9 mouse cellular contexts compared by ENCODE assay signal in genomic region chr4:34560971-34561370, GRCm38 (mm10). TPM values are rescaled to one million over a fixed set of nuclear protein-coding genes. Genes with fewer than 3 reads are reported as not detected.
DNase-seq lines count a peak whose midpoint lies in the region; ATAC-seq lines count a peak whose summit lies in the region.
"Had no signal": no experiment of that assay in that cellular context is flagged by ENCODE, and none has a peak within 500 bp of the region (broad histone marks: within the 10 kb centered on the region; RNA-seq: fewer than 3 reads in every experiment).

No protein-coding gene starts in this region.

- DNase-seq in T-cell, adult 2 months (ENCODE audit: low spot score) = peak; percentile 68
- DNase-seq in lung, postnatal 14 days = peak; percentile 25
- DNase-seq in thymus, adult 18-20 months = peak; percentile 37 to 44
- no peak for DNase-seq in urinary bladder, postnatal 10 days (ENCODE audit: low spot score)
- no peak for DNase-seq in testis, postnatal 14 days (ENCODE audit: low spot score)

- H3K9me3 ChIP-seq in intestine, embryonic 15.5 days = no peaks in the 10 kb centered on the region
- no peaks in the 10 kb centered on the region for H3K9me3 ChIP-seq in intestine, embryonic 16.5 days (ENCODE audit: control insufficient read depth, low read length)

- H3K27ac ChIP-seq in intestine, embryonic 15.5 days = no peak overlapping the region
- H3K27ac ChIP-seq in intestine, embryonic 16.5 days (ENCODE audit: low read length) = no peak overlapping the region

- H3K27me3 ChIP-seq in intestine, embryonic 15.5 days (replicated peaks) = no peaks in the 10 kb centered on the region
- H3K27me3 ChIP-seq in intestine, embryonic 16.5 days (replicated peaks; ENCODE audit: control insufficient read depth, insufficient read depth, low read length) = no peaks in the 10 kb centered on the region

- ATAC-seq in intestine, embryonic 15.5 days = 0 out of 2 replicates have a peak, but pooled peaks have one; percentile 56
- ATAC-seq in intestine, embryonic 16.5 days = no peak
- peak; percentile 58 to 62; a peak in 2 of 4 replicates for ATAC-seq in hematopoietic stem cell, adult 5-6 weeks (replicated peaks in 1 of 2; ENCODE audit: insufficient read depth in 1 of 2, low FRiP score in 2 of 2, low TSS enrichment in 1 of 2, low read depth in 1 of 2, poor library complexity in 2 of 2, severe bottlenecking in 2 of 2)

- no peaks in the 10 kb centered on the region for H3K4me1 ChIP-seq in intestine, embryonic 15.5 days (replicated peaks)
- 0 out of 2 replicates have a peak, but pooled peaks cover 2% of the 10 kb centered on the region for H3K4me1 ChIP-seq in intestine, embryonic 16.5 days (ENCODE audit: control insufficient read depth, insufficient read depth, low read length)

- H3K36me3 ChIP-seq in intestine, embryonic 15.5 days = no peaks in the 10 kb centered on the region
- no peaks in the 10 kb centered on the region for H3K36me3 ChIP-seq in intestine, embryonic 16.5 days (ENCODE audit: control insufficient read depth, insufficient read depth, low read length)

- no peak overlapping the region for H3K4me3 ChIP-seq in intestine, embryonic 15.5 days (replicated peaks)
- H3K4me3 ChIP-seq in intestine, embryonic 16.5 days (ENCODE audit: low read length) = no peak overlapping the region
- H3K4me3 ChIP-seq: erythroblast, embryonic 14.5 days had no signal

- no peak overlapping the region for H3K9ac ChIP-seq in intestine, embryonic 15.5 days
- no peak overlapping the region for H3K9ac ChIP-seq in intestine, embryonic 16.5 days (ENCODE audit: low read depth, low read length)

- 58% methylated on average over 4 of the region's 4 CpGs for WGBS in intestine, embryonic 15.5 days
- WGBS in intestine, embryonic 16.5 days = 58% methylated on average over 4 of the region's 4 CpGs

- no peak overlapping the region for H3K4me2 ChIP-seq in intestine, embryonic 15.5 days (replicated peaks)
- H3K4me2 ChIP-seq in intestine, embryonic 16.5 days (ENCODE audit: low read depth, low read length) = no peak overlapping the region

RNA-seq across cellular contexts. Expression of gene Akirin2, which starts 10.2 kb away (rescaled TPM):
- polyA plus RNA-seq in intestine, embryonic 15.5 days (2015; fragmentation: Nextera tagmentation; extraction: Ambion mirVana) = 43.8 and 51.3 TPM in 2 replicates
- 9.2 and 14.0 TPM in 2 replicates for polyA plus RNA-seq in intestine, embryonic 16.5 days (2015; fragmentation: Nextera tagmentation; extraction: Ambion mirVana)
- 55.5 and 66.7 TPM in 2 replicates for total RNA-seq in hematopoietic stem cell, adult 5-6 weeks (2017)

RNA-seq across cellular contexts. Expression of gene Orc3, which starts 53.8 kb away (rescaled TPM):
- 65.7 and 78.8 TPM in 2 replicates for polyA plus RNA-seq in intestine, embryonic 15.5 days (2015; fragmentation: Nextera tagmentation; extraction: Ambion mirVana)
- 64.1 and 69.2 TPM in 2 replicates for polyA plus RNA-seq in intestine, embryonic 16.5 days (2015; fragmentation: Nextera tagmentation; extraction: Ambion mirVana)
- total RNA-seq in hematopoietic stem cell, adult 5-6 weeks (2017) = 107 and 116 TPM in 2 replicates

RNA-seq across cellular contexts. Expression of gene Rars2, which starts 53.8 kb away (rescaled TPM):
- polyA plus RNA-seq in intestine, embryonic 15.5 days (2015; fragmentation: Nextera tagmentation; extraction: Ambion mirVana) = 70.8 and 74.8 TPM in 2 replicates
- 74.5 and 75.3 TPM in 2 replicates for polyA plus RNA-seq in intestine, embryonic 16.5 days (2015; fragmentation: Nextera tagmentation; extraction: Ambion mirVana)
- total RNA-seq in hematopoietic stem cell, adult 5-6 weeks (2017) = 38.9 and 40.3 TPM in 2 replicates

Comparison
In these comparisons a context has a peak if more than half of its experiments do, and no peak if none do; other contexts are left out.
1. DNase-seq: peak in T-cell, adult 2 months (single experiment), lung, postnatal 14 days (single experiment) and thymus, adult 18-20 months (2 of 2); none in urinary bladder, postnatal 10 days (single experiment) and testis, postnatal 14 days (single experiment).